Mouse (Mus musculus): ENCODE results near the gene Rac1.

DNA sequence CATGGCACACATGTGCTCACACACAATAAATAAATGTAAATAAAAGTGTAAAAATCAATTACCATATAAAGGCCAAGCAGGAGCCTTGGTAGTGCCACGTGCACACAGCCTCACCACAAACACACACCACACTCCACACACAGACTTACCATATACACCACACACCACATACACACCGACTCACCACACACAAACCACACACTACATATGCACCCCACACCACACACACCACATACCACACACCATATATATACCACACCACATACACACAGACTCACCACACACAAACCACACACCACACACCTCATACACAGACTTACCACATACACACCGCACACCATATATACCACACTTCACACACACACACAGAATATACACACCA, 56.7 kb downstream of the Rac1 start:
- no peak for TF ChIP-seq POLR2A (IDR thresholded peaks at IDR 0.05; ENCODE audit: borderline replicate concordance, insufficient read depth, low read length)
- no peak for TF ChIP-seq CTCF (IDR thresholded peaks at IDR 0.05; ENCODE audit: borderline replicate concordance, insufficient read depth, low read depth, low read length)
